Mouse (Mus musculus): ENCODE measurements around the gene Cypt4. TPM values are rescaled to one million over a fixed set of nuclear protein-coding genes. Genes with fewer than 3 reads are reported as not detected.
"Not testable (repeated sequence)": the region's sequence is repeated elsewhere in the genome, so short reads cannot be mapped to it uniquely, and the experiment has no call there.

The Cypt4 gene
- not detected in 2 replicates for polyA plus RNA-seq (2012; rRNA removed)

DNA sequence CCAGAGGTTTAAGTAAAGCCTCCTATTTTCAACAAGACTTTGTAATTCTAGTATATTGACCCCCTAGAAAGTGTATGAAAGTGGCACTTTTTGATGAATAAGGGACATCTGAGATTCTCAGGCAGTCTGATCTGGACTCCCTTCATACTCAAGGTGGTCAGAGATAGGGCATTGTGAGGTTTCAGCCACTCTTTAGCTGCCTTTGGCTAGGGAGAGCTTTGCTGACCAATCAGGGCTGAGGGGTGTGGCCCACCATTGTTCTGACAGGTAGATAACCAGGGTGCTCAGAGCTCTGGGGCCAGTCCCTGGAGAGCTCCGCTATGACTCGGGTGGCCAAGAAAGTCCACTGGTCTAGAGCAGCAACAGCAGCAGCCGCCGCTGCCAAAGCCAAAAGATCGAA, at the start of gene Cypt4:
Cypt4 (plus strand) TSS at position 301 of the 400 bp plus-strand sequence.
- 89% methylated on average over 5 of the region's 5 CpGs for WGBS
- Histone ChIP-seq H3K4me3 (replicated peaks; ENCODE audit: extremely low read depth, low read depth, low read length) (no peak within 1 kb of the TSS), H3K4me1 (ENCODE audit: control insufficient read depth, insufficient read depth, low read length) (no peaks in the 10 kb centered on the region)
- TF ChIP-seq CTCF (IDR thresholded peaks at IDR 0.05; ENCODE audit: insufficient read depth, low read length): no peak
- TF ChIP-seq POLR2A (IDR thresholded peaks at IDR 0.05; ENCODE audit: borderline replicate concordance, extremely low read depth, low read depth, low read length): no peak
- DNase-seq: no peak

DNA sequence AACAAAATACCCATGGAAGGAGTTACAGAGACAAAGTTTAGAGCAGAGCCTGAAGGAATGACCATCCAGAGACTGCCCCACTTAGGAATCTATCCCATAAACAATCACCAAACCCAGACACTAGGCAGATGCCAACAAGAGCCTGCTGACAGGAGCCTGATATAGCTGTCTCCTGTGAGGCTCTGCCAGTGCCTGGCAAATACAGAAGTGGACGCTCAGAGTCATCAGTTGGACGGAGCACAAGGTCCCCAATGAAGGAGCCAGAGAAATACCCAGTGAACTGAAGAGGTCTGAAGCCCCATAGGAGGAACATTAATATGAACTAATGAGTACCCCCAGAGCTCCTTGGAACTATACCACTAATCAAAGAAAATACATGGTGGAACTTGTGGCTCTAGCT, 12.3 kb downstream of the Cypt4 start:
- not testable (repeated sequence) for H3K4me1 ChIP-seq (ENCODE audit: control insufficient read depth, insufficient read depth, low read length); H3K4me3 ChIP-seq (replicated peaks; ENCODE audit: extremely low read depth, low read depth, low read length); DNase-seq
- 74% methylated on average over 2 of the region's 2 CpGs for WGBS

Other genes with a start within 250 kb of the Cypt4 start
- 5.9 and 8.4 TPM in 2 replicates for gene Dpy19l1, start 122.1 kb upstream of the Cypt4 start, polyA plus RNA-seq (2012; rRNA removed)
- 0.08 and 0.09 TPM in 2 replicates for gene Dpy19l2, start 71.1 kb downstream of the Cypt4 start, polyA plus RNA-seq (2012; rRNA removed)
- 1.6 and 1.8 TPM in 2 replicates for gene Tbx20, start 149.1 kb downstream of the Cypt4 start, polyA plus RNA-seq (2012; rRNA removed)

Data from lung, adult 2 months (tissue).